ENCODE assay signal across 11 mouse cellular contexts in genomic region chr15:101233641-101234275, GRCm38 (mm10). TPM values are rescaled to one million over a fixed set of nuclear protein-coding genes. Genes with fewer than 3 reads are reported as not detected.
A peak's percentile ranks its signal among the peaks of the same experiment; 100 is the strongest.
DNase-seq lines count a peak whose midpoint lies in the region; ATAC-seq and TF ChIP-seq lines count a peak whose summit lies in the region.
"Had no signal": no experiment of that assay in that cellular context is flagged by ENCODE, and none has a peak within 500 bp of the region (broad histone marks: within the 10 kb centered on the region; RNA-seq: fewer than 3 reads in every experiment).

No protein-coding gene starts in this region.

- peaks cover 21% of the 10 kb centered on the region; the same call in 1 of the 2 replicates for H3K36me3 ChIP-seq in heart, embryonic 15.5 days
- H3K36me3 ChIP-seq in ES-E14 (ENCODE audit: control insufficient read depth, insufficient read depth, low read length, poor library complexity, severe bottlenecking) (peaks cover 18% of the 10 kb centered on the region), myocyte (ENCODE audit: control insufficient read depth, insufficient read depth) (peaks cover 7% of the 10 kb centered on the region)
- H3K36me3 ChIP-seq: midbrain, embryonic 15.5 days had no signal

- no peak for TF ChIP-seq POLR2A in myocyte (IDR thresholded peaks at IDR 0.05; ENCODE audit: insufficient read length, low read depth)

- H3K4me1 ChIP-seq in heart, embryonic 15.5 days (replicated peaks), result peaks cover 35% of the 10 kb centered on the region
- H3K4me1 ChIP-seq in ES-E14 (ENCODE audit: control insufficient read depth in 2 of 2, insufficient read depth in 2 of 2, low read length in 2 of 2, poor library complexity in 1 of 2), result peaks cover 5 to 38% of the 10 kb centered on the region in 2 experiments

- ATAC-seq in heart, embryonic 15.5 days (replicated peaks; ENCODE audit: insufficient number of reproducible peaks, insufficient read depth, low FRiP score, low read depth), result no peak
- ATAC-seq: midbrain, embryonic 15.5 days had no signal

- no peak overlapping the region for H3K4me3 ChIP-seq in heart, embryonic 15.5 days
- H3K4me3 ChIP-seq in ES-E14 (ENCODE audit: insufficient read depth in 1 of 2, low read depth in 1 of 2, low read length in 2 of 2, poor library complexity in 1 of 2, severe bottlenecking in 1 of 2) (no peak overlapping the region), myocyte (no peak overlapping the region)
- H3K4me3 ChIP-seq: midbrain, embryonic 15.5 days had no signal

- peak overlapping the region; percentile 33; the same call in 1 of the 2 replicates for H3K27ac ChIP-seq in heart, embryonic 15.5 days
- H3K27ac ChIP-seq in ES-E14 (ENCODE audit: insufficient read depth, low read depth, low read length, poor library complexity, severe bottlenecking), result peak overlapping the region; percentile 79
- H3K27ac ChIP-seq: midbrain, embryonic 15.5 days had no signal

- H3K9me3 ChIP-seq in heart, embryonic 15.5 days (replicated peaks), result no peaks in the 10 kb centered on the region
- no peaks in the 10 kb centered on the region for H3K9me3 ChIP-seq in ES-E14 (ENCODE audit: control insufficient read depth, insufficient read depth, low read depth, low read length)
- H3K9me3 ChIP-seq: midbrain, embryonic 15.5 days had no signal

- 31% methylated on average over 11 of the region's 11 CpGs for WGBS in heart, embryonic 15.5 days
- WGBS in large intestine, adult 2 months, result 18% methylated on average over 11 of the region's 11 CpGs

- in situ Hi-C loops in ES-E14 (cut with MboI; ENCODE audit: low sequenced_read_pairs in 2 of 2, unreplicated experiment in 2 of 2), result no loop called here

- no peak overlapping the region for H3K9ac ChIP-seq in heart, embryonic 15.5 days
- peak overlapping the region; percentile 3; the same call in 1 of the 2 replicates for H3K9ac ChIP-seq in ES-E14 (ENCODE audit: insufficient read depth, low read depth, low read length, poor library complexity, severe bottlenecking)
- H3K9ac ChIP-seq: midbrain, embryonic 15.5 days had no signal

- no peaks in the 10 kb centered on the region for H3K79me2 ChIP-seq in myocyte (ENCODE audit: control insufficient read depth, insufficient read depth)

- no peak for DNase-seq in heart, adult 18-20 months
- DNase-seq in ES-E14 (ENCODE audit: low read depth, low spot score), result peak; percentile 63
- peak; percentile 82 for DNase-seq in large intestine, adult 2 months (ENCODE audit: low read depth, low spot score)
- DNase-seq in right cerebral cortex, postnatal 10 days (ENCODE audit: low spot score in 2 of 2), result no peak
- no peak for DNase-seq in embryo, embryonic 9.5 days (ENCODE audit: extremely low spot score)
- DNase-seq in testis, postnatal 14 days (ENCODE audit: low spot score), result no peak

- 0 out of 2 replicates have a peak, but pooled peaks cover 2% of the 10 kb centered on the region for H3K27me3 ChIP-seq in heart, embryonic 15.5 days
- no peaks in the 10 kb centered on the region for H3K27me3 ChIP-seq in myocyte (ENCODE audit: control insufficient read depth, insufficient read depth, insufficient read length)
- H3K27me3 ChIP-seq: midbrain, embryonic 15.5 days had no signal

- H3ac ChIP-seq in myocyte (ENCODE audit: control insufficient read depth, insufficient read length), result no peak overlapping the region

- H3K4me2 ChIP-seq in heart, embryonic 15.5 days, result no peak overlapping the region
- H3K4me2 ChIP-seq in myocyte (ENCODE audit: low read depth), result no peak overlapping the region
- H3K4me2 ChIP-seq: midbrain, embryonic 15.5 days had no signal

TF ChIP-seq in ES-E14, 5 proteins besides CTCF, POLR2A, EP300 and RAD21:
- TF ChIP-seq CHD2 (IDR thresholded peaks at IDR 0.05; ENCODE audit: low read depth, low read length), result 0 out of 2 replicates have a peak, but pooled peaks have one; percentile 20
- peak; percentile 95 for TF ChIP-seq ZNF384 (IDR thresholded peaks at IDR 0.05; ENCODE audit: low read depth, low read length)
- TF ChIP-seq ZC3H11A (IDR thresholded peaks at IDR 0.05; ENCODE audit: borderline replicate concordance, low read depth, low read length), result no peak

TF ChIP-seq in myocyte, 11 proteins besides CTCF, POLR2A, EP300 and RAD21:
- TF ChIP-seq POLR2AphosphoS2 (IDR thresholded peaks at IDR 0.05; ENCODE audit: insufficient read length, low read depth), result peak; percentile 47
- no peak for TF ChIP-seq TCF3 (IDR thresholded peaks at IDR 0.05; ENCODE audit: insufficient read length, low read depth)

RNA-seq across cellular contexts. Expression of gene Grasp, which starts 9.8 kb away (rescaled TPM):
- polyA plus RNA-seq in heart, embryonic 15.5 days (2015; fragmentation: Nextera tagmentation; extraction: Ambion mirVana), result 3.3 and 5.0 TPM in 2 replicates
- 1 to 10 TPM; 8.7 to 9.7 TPM for total RNA-seq in heart, adult 18-20 months (2021)
- 10.8 and 12.9 TPM in 2 replicates for total RNA-seq in ES-E14 (2012; rRNA removed)
- polyA plus RNA-seq in large intestine, adult 2 months (2012; rRNA removed), result 2.2 and 2.8 TPM in 2 replicates
- polyA plus RNA-seq in myocyte (2012; fragmentation: generic; extraction: Trizol), result 11.0 TPM

RNA-seq across cellular contexts. Expression of gene Nr4a1, which starts 20.3 kb away (rescaled TPM):
- 10.6 and 12.5 TPM in 2 replicates for polyA plus RNA-seq in heart, embryonic 15.5 days (2015; fragmentation: Nextera tagmentation; extraction: Ambion mirVana)
- 10 to 100 TPM in 1 of 2 experiments, 1 to 10 TPM in 1; 7.7 to 10.5 TPM for total RNA-seq in heart, adult 18-20 months (2021)
- total RNA-seq in ES-E14 (2012; rRNA removed), result 8.5 and 12.1 TPM in 2 replicates
- polyA plus RNA-seq in large intestine, adult 2 months (2012; rRNA removed), result 8.1 and 9.3 TPM in 2 replicates
- polyA plus RNA-seq in myocyte (2012; fragmentation: generic; extraction: Trizol), result 15.3 TPM

RNA-seq across cellular contexts. Expression of gene Atg101, which starts 50.3 kb away (rescaled TPM):
- 52.0 and 59.9 TPM in 2 replicates for polyA plus RNA-seq in heart, embryonic 15.5 days (2015; fragmentation: Nextera tagmentation; extraction: Ambion mirVana)
- 10 to 100 TPM; 20.0 to 21.3 TPM for total RNA-seq in heart, adult 18-20 months (2021)
- 116 and 119 TPM in 2 replicates for total RNA-seq in ES-E14 (2012; rRNA removed)
- polyA plus RNA-seq in large intestine, adult 2 months (2012; rRNA removed), result 36.1 and 37.9 TPM in 2 replicates
- polyA plus RNA-seq in myocyte (2012; fragmentation: generic; extraction: Trizol), result 110 TPM

RNA-seq across cellular contexts. Expression of gene 6030408B16Rik, which starts 59.3 kb away (rescaled TPM):
- polyA plus RNA-seq in heart, embryonic 15.5 days (2015; fragmentation: Nextera tagmentation; extraction: Ambion mirVana), result 3.1 and 4.8 TPM in 2 replicates
- total RNA-seq in heart, adult 18-20 months (2021), result 1 to 10 TPM in 1 of 2 experiments, under 1 TPM in 1; 0.69 to 1.1 TPM
- total RNA-seq in ES-E14 (2012; rRNA removed), result 0.22 and 0.32 TPM in 2 replicates
- polyA plus RNA-seq in large intestine, adult 2 months (2012; rRNA removed), result not detected in 2 replicates
- 0.16 TPM for polyA plus RNA-seq in myocyte (2012; fragmentation: generic; extraction: Trizol)
- total RNA-seq: hematopoietic stem cell, adult 5-6 weeks; liver, adult 2 months had no signal
- polyA plus RNA-seq: liver, adult 2 months had no signal

RNA-seq across cellular contexts. Expression of gene Acvr1b, which starts 59.9 kb away (rescaled TPM):
- polyA plus RNA-seq in heart, embryonic 15.5 days (2015; fragmentation: Nextera tagmentation; extraction: Ambion mirVana), result 5.8 and 6.9 TPM in 2 replicates
- total RNA-seq in heart, adult 18-20 months (2021), result 10 to 100 TPM in 1 of 2 experiments, 1 to 10 TPM in 1; 9.8 to 10.3 TPM
- 26.4 and 43.4 TPM in 2 replicates for total RNA-seq in ES-E14 (2012; rRNA removed)
- 31.7 and 40.5 TPM in 2 replicates for polyA plus RNA-seq in large intestine, adult 2 months (2012; rRNA removed)
- polyA plus RNA-seq in myocyte (2012; fragmentation: generic; extraction: Trizol), result 5.3 TPM

Comparison
In these comparisons a context has a peak if more than half of its experiments do, and no peak if none do; other contexts are left out.
1. DNase-seq: peak in ES-E14 (single experiment) and large intestine, adult 2 months (single experiment); none in heart, adult 18-20 months (0 of 2), right cerebral cortex, postnatal 10 days (0 of 2), embryo, embryonic 9.5 days (single experiment) and testis, postnatal 14 days (single experiment).